Mouse (Mus musculus) liver, postnatal 0 days (tissue): ENCODE data around the gene Cab39l.

Source experiments
- CTCF ChIP-seq: sonication (generic); IDR thresholded peaks from 2 replicates; pipeline ENCODE4 v1.5.1; 2016; ENCODE audit warnings: antibody characterized with exemption, low read depth
- EP300 ChIP-seq: IDR thresholded peaks from 2 replicates; pipeline ENCODE4 v1.6.1; 2016; ENCODE audit warnings: antibody characterized with exemption, low read depth, mild to moderate bottlenecking

GRCm38 (mm10) chr14:59557886-59558285, 117.1 kb downstream of the Cab39l start:
- no peak for TF ChIP-seq CTCF
- TF ChIP-seq EP300, result no peak
